Mouse (Mus musculus) liver, adult 2 months (tissue): ENCODE measurements at regions not wholly inside any gene's neighbourhood (a gene's known extent, or its start where the extent isn't known, plus 50 kb on each side); places are given as distances from the start of the nearest gene placed in this dataset.

Experiments used
- CTCF ChIP-seq: fragments of 200-500 bp; IDR thresholded peaks from 2 replicates; pipeline ENCODE4 v1.5.1; 2011; ENCODE audit warnings: low read depth, low read length, control low read depth
- POLR2A ChIP-seq: fragments of 200-500 bp; IDR thresholded peaks from 2 replicates; pipeline ENCODE4 v1.6.1; 2011; ENCODE audit warnings: low read length, control low read depth; ENCODE audit not compliant: insufficient read depth; ENCODE audit errors: extremely low read depth

DNA sequence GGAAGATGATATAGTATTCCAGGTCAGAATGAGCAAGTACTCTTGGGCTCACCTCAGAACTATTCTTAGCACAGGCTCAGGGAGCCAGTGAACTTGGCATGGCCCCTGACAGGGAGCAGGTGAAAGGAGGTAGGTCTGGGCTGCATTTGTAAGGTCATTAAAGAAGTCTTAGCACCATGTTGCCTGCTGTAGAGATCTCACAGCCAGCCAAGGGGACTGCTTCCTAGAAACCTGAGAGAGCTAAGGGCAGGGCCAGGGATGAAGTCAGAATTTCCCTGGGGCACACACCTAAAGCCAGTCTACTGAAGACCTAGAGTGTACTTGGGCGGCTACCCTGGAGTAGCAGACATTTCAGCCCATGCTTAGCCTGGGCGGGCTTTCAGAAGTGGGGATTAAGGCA, 126.9 kb upstream of the Lgalsl start:
- TF ChIP-seq POLR2A (no peak), CTCF (no peak)
